Mouse (Mus musculus) subcutaneous adipose tissue, adult 2 months (tissue): ENCODE data around the gene Cryzl2. TPM values are rescaled to one million over a fixed set of nuclear protein-coding genes. Genes with fewer than 3 reads are reported as not detected.

Experiments
- polyA plus RNA-seq: library from polyadenylated mRNA; depleted of rRNA; stranded (reverse); fragments of >200 nt; gene quantifications from 2 replicates; pipeline ENCODE4 v1.2.3, GENCODE M21; 2012; ENCODE audit warnings: low replicate concordance; rRNA removed

Gene Cryzl2
- polyA plus RNA-seq = 36.7 and 52.5 TPM in 2 replicates

DNA sequence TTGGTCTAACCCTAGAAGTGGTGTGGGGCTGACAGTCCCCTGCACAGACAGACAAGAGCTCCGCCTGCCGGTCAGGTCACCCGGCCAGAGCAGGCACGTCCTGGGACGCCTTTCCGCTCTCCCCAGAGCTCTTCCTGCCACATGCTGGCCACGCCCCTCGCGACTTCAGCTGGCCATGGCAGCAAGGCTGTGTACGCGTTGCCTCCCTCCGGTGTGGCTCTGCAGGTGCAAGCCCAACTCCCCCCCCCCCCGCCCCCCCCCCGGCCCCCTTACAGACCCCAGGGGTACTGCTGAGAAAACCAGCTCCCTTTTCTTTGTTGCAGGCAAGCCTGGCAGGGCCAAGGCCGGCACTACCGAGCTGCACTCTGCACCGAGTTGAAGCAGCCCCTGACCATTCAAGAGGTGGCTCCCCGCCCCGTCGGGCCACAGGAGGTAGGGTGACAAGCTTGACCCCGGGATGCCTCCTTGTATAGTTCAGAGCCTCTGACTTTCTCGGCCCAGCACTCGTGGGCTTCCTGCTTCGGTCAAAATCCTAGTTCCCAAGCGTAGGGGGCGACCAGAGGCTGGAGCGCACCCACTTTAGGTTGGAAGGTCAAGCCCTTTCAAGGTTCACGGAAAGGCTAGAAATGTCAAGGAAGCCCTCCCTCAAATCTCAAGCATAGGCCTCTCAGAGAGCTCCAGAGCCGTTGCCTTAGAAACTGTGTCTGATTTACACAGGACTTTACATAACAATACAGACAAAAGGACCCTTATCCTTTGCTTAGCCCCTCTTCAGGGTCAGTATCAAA lies at the start of gene Cryzl2:
Gene Cryzl2, plus strand, starts transcription at position 157 of the 788 bp plus-strand sequence.

DNA sequence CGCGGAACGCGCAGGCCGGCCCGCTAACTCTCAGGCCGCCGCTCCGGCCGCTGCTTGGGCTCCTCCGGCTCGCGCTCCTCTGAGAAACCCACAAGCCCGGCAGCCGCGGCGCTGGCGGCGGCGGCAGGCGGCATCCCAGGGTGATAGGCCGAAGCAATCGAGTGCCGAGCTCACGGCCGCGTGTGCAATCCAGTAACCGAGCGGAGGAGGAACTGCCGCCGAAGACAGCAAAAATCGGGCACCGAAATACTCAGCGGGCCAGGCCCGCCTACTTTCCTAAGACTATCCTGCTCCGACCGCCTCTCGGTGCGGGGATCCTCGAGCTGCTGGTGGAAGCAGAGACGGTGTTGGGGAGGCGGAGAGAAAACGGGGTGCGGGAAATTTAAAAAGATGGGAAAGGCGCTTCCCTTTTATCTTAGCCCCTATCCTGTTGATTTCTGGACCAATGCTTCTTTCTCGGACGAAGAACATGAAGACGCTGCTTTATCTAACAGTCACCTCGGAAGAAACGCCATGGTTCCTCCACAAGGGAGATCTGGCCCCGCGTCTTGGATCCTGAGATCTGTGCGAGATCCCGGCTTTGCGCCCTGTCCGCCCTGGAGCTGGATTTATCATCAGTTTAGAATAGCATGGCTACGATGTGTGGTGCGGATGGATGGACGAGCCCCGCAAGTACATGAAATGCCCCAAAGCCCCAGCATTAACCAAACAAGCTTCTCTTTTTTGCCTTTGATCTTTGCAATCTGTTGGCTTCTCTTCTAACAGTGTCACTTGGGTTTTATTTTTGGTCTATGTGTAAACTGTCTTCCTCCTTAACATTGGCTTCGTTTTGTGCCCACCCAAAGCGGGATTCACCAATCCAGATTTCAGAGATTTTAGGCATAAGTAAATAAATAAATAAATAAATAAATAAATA lies 45.7 kb upstream of the Cryzl2 start, which contains the start of gene Rasal2:
Gene Rasal2, minus strand, starts transcription at position 142 of the 916 bp plus-strand sequence.

DNA sequence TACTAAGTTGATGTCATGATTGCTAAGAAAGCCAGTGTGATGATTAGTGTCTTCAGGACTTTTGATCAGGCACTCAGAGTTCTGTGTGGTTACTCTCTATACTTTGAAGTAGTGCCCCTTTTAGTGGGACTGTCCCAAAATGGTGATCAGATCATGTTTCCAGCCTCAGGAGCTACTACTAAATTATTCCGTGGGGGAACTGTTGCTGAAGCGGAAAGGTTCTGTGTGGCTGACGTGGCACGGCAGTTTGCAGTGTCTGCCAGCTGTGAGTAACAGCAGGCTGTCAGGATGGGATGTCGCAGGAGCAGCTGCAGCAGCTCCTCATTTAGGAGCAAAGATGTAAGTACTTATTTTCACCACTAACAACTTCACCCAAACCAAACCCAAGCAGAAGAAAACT lies 48.1 kb downstream of the Cryzl2 start, which contains the start of gene Sec16b:
Gene Sec16b, plus strand, starts transcription at position 207 of the 400 bp plus-strand sequence.

Other genes with a start within 250 kb of the Cryzl2 start
- gene Rasal2, start 46.0 kb upstream of the Cryzl2 start, polyA plus RNA-seq = 5.1 and 5.2 TPM in 2 replicates
- 8.4 and 14.2 TPM in 2 replicates for gene Sec16b, start 48.2 kb downstream of the Cryzl2 start, polyA plus RNA-seq